Mouse (Mus musculus): ENCODE data around the gene Slc7a7. TPM values are rescaled to one million over a fixed set of nuclear protein-coding genes. Genes with fewer than 3 reads are reported as not detected.

Slc7a7 gene
- polyA plus RNA-seq, 1 experiment from 2014 or later = 8.1 TPM

DNA sequence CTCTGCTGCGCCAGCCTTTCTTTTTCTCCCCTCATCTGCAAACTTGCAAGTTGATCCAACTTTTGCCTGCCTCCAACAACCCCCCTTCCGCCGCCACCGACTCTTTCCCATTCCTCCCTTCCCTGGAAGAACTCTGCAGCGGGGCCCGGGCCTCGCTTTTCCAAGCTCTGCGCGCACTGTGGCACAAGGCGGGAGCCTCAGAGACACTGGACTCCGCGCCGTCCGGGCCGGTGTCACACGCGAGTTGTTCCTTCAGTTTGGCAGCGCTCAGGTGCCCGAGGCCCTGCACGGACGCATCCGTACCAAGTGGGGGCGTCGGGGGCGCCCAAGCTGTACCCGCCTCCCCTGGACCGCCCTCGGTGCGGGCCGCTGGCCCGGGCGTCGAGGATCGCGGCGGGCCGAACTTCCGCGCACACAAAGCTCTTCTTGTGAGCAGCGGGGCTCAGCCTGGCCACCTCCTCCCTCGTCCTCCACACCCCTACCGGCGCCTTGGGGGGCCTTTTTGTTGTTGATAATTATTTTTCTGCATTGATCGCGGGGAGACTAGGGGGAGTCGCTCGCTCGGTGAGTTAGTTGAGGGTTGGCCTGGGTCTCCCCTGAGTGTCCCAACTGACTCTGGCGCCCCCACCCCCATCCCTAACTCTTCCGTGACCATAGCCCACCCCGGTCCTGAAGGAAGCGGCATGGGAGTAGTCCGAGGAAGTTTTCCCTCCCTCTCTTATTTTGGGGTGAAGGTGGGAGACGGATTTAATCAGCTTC is 14.7 kb upstream of the Slc7a7 start:
- Histone ChIP-seq H3K9ac (peak overlapping the region; percentile 93), H3K27me3 (no peaks in the 10 kb centered on the region), H3K4me1 (peaks cover 63% of the 10 kb centered on the region), H3K27ac (replicated peaks) (peak overlapping the region; percentile 100), H3K4me2 (replicated peaks) (peak overlapping the region; percentile 81), H3K36me3 (peaks cover 27% of the 10 kb centered on the region), H3K9me3 (replicated peaks) (no peaks in the 10 kb centered on the region), H3K4me3 (replicated peaks) (peak overlapping the region; percentile 85)
- under 1% methylated on average over 54 of the region's 54 CpGs for WGBS
- ATAC-seq (ENCODE audit: insufficient number of reproducible peaks, low FRiP score, low TSS enrichment, low read depth) = 0 out of 2 replicates have a peak, but pooled peaks have one; percentile 16

DNA sequence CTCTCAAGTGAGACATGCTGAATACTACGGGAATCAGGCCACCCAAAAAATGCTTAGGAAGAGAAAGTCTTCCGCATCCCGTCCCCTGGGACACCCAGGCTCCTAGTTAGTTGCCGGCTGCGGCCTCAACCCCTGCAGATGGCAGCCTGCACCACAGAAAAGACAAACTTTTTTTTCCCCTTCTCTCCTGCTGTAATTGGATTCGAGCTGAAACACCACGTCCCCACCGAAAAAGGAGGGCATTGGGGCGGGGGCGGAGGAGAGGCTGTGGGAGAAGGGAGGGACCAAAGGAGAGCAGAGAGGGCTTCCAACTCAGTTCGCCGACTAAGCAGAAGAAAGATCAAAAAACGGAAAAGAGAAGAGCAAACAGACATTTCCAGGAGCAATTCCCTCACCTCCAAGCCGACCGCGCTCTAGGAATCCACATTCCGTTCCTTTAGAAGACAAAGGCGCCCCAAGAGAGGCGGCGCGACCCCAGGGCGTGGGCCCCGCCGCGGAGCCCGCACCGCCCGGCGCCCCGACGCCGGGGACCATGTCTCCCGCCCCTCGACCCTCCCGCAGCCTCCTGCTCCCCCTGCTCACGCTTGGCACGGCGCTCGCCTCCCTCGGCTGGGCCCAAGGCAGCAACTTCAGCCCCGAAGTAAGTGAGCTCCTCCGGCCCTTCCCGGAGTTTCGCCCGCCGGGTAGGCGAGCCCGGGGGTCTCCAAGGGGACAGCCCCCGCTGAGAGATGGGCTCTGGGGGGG is 13.9 kb upstream of the Slc7a7 start, which contains the start of gene Mmp14:
Mmp14 (plus strand) TSS at position 279 of the 744 bp plus-strand sequence.
- peak within 1 kb of the TSS; percentile 81 for H3K4me2 ChIP-seq (replicated peaks)
- H3K9ac ChIP-seq = peak within 1 kb of the TSS; percentile 93
- H3K27me3 ChIP-seq = no peaks in the 10 kb centered on the region
- WGBS = 1% methylated on average over 49 of the region's 49 CpGs
- peak within 1 kb of the TSS; percentile 100 for H3K27ac ChIP-seq (replicated peaks)
- peaks cover 65% of the 10 kb centered on the region for H3K4me1 ChIP-seq
- no peaks in the 10 kb centered on the region for H3K9me3 ChIP-seq (replicated peaks)
- peaks cover 19% of the 10 kb centered on the region for H3K36me3 ChIP-seq
- peak within 1 kb of the TSS; percentile 85 for H3K4me3 ChIP-seq (replicated peaks)
- peak; percentile 76 for ATAC-seq (ENCODE audit: insufficient number of reproducible peaks, low FRiP score, low TSS enrichment, low read depth)

DNA sequence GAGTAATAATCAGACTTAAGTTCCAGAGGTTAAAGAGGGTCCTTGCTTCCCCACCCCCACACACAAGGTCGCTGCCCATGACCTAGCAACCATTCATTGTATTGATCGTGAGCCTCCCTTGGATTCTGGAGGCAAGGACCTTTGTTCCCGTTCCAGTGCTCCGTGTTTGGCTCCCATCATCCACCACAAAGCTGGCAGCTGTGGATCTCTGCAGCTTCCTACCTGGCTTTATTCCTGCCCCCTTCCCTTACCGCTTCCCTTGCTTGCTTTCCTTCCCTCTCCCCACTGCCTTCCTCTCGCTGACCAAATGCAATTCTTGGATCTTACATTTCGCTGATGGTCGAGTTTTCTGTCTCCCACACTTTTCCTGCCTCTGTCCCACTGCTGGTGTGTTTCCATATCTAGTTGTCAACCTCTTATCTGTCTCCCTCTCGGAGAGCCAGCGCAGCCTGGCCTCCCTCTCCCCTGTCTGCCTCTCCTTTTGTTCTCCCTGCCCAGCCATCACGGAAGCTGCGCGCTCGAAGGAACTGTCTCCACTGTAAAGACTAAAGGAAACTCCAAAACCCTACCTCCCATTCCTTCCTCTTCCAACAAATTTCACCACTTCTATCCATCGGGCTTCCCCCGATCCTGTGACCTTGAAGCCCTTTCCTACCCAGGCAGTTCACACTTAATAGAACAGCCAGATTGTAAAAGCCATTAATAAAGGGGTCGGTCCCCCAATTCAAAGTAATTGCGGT is 13.0 kb upstream of the Slc7a7 start:
- Histone ChIP-seq H3K9me3 (replicated peaks) (no peaks in the 10 kb centered on the region), H3K36me3 (peaks cover 10% of the 10 kb centered on the region; the same call in 1 of the 2 replicates), H3K27ac (replicated peaks) (peak overlapping the region; percentile 100), H3K4me2 (replicated peaks) (peak overlapping the region; percentile 81), H3K9ac (peak overlapping the region; percentile 93; the same call in 1 of the 2 replicates), H3K27me3 (no peaks in the 10 kb centered on the region), H3K4me1 (peaks cover 62% of the 10 kb centered on the region), H3K4me3 (replicated peaks) (peak overlapping the region; percentile 85)
- ATAC-seq (ENCODE audit: insufficient number of reproducible peaks, low FRiP score, low TSS enrichment, low read depth) = no peak
- 7% methylated on average over 18 of the region's 18 CpGs for WGBS

DNA sequence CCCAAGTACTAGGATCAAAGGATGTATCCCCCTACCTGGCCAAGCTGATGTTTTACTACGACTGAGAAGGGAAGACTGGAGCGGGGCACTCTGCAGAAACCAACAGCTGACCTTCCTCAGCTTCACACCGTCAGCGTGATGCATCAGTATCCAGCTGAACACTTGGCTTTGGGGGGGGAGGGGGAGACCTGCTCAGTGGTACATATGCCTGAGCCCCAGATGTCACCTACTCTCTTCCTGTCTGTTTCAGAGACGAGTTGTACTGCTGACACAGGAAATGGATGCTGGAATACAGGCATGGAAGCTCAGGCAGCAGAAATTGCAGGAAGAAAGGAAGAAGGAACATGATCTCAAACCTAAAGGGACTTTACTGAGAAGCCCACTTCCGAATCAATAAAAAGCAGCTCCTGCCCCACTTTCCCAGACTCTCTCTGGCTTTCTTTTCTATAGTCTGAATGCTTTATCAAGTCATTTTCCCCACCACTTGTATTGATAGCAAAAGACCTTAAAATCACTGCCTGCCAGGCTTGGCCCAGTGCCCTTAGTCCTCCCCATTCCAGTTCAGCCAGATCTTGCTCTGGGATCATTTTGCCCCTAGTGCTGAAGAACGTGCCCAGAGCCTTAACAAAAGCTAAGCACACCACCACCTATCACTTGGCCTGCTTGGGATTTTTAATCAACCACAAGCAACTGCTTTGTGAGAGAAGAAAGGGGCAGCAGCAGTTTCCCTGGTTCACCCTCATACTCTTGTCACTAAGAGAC is 11.9 kb upstream of the Slc7a7 start:
- Histone ChIP-seq H3K4me1 (peaks cover 51% of the 10 kb centered on the region), H3K9ac (no peak overlapping the region), H3K27me3 (no peaks in the 10 kb centered on the region), H3K9me3 (replicated peaks) (no peaks in the 10 kb centered on the region), H3K4me3 (replicated peaks) (no peak overlapping the region), H3K27ac (replicated peaks) (peak overlapping the region; percentile 100), H3K4me2 (replicated peaks) (no peak overlapping the region), H3K36me3 (peaks cover 5% of the 10 kb centered on the region; the same call in 1 of the 2 replicates)
- ATAC-seq (ENCODE audit: insufficient number of reproducible peaks, low FRiP score, low TSS enrichment, low read depth) = no peak
- WGBS = 58% methylated on average over 7 of the region's 7 CpGs

DNA sequence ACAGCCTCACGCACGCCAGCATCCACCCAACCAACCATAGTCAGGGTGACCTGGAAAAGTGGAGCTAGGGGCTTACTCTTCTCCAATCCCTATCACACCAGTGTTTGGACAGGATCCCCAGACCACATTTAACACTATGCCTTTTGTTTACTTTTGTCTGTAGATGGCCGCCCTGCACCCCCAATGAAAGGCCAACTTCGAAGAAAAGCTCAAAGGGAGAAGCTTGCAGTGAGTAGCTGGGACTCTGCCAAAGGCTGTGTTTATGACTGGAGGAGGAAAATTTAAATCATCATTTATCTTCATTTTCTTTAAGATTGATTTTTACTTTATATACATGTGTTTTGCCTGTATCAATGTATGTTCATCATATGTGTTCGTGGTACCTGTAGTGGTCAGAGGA is 10.8 kb upstream of the Slc7a7 start:
- Histone ChIP-seq H3K4me1 (peaks cover 40% of the 10 kb centered on the region), H3K36me3 (peaks cover 5% of the 10 kb centered on the region; the same call in 1 of the 2 replicates), H3K27me3 (no peaks in the 10 kb centered on the region), H3K9ac (no peak overlapping the region), H3K27ac (replicated peaks) (no peak overlapping the region), H3K4me3 (replicated peaks) (no peak overlapping the region), H3K4me2 (replicated peaks) (no peak overlapping the region), H3K9me3 (replicated peaks) (no peaks in the 10 kb centered on the region)
- 95% methylated on average over 5 of the region's 5 CpGs for WGBS
- no peak for ATAC-seq (ENCODE audit: insufficient number of reproducible peaks, low FRiP score, low TSS enrichment, low read depth)

DNA sequence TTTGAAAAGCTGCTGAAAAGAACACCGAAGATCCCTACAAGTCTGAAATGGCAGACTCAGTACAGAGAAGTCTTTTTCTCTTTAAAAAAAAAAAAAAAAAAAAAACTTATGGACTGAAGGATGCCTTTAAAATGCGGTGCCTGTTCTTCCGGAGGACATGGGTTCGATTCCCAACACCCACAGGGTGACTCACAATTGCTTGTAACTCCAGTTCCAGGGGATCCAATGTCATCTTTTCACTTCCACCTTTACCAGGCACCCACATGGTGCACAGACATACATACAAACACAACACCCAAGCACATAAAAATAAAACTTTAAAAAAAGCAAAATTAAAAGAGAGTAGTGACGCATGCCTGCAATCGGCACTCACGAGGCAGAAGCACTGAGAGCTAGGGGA is 10.1 kb upstream of the Slc7a7 start:
- H3K27ac ChIP-seq (replicated peaks) = no peak overlapping the region
- H3K4me3 ChIP-seq (replicated peaks) = peak overlapping the region; percentile 73
- no peaks in the 10 kb centered on the region for H3K27me3 ChIP-seq
- H3K9ac ChIP-seq = no peak overlapping the region
- no peak for ATAC-seq (ENCODE audit: insufficient number of reproducible peaks, low FRiP score, low TSS enrichment, low read depth)
- H3K9me3 ChIP-seq (replicated peaks) = no peaks in the 10 kb centered on the region
- H3K4me2 ChIP-seq (replicated peaks) = peak overlapping the region; percentile 61
- peaks cover 5% of the 10 kb centered on the region; the same call in 1 of the 2 replicates for H3K36me3 ChIP-seq
- 91% methylated on average over 7 of the region's 7 CpGs for WGBS
- H3K4me1 ChIP-seq = peaks cover 33% of the 10 kb centered on the region

DNA sequence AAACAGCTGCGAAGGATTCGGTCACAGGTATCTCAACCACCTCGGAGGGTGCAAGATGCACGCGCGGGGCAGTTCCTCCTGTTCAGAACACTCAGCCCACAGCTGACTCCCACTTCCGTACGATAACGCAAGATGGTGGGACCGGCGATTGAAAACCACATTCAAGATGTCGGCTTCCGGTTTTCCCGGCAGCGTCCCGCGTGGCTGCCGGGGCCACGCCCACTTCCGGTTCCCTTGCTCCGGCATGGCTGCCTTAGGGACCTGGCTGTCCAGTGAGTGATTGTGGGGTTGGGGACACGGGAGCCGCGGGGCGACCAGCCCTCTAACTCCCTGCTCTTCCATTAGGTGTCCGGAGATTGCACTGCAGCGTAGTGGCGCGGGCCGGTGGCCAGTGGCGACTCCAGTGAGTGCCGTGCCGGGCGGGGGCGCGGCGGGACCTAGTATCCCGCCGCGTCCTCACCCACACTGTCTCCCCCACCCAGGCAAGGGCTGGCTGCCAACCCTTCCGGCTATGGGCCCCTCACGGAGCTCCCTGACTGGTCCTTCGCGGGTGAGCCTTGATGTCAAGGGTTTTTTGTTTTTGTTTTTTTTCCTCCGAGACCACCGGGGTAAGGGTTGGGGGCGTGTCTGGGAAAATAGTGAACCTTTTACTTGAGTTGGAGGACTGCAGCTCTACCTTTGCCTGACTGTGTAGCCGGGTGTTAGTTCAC is 9.3 kb upstream of the Slc7a7 start, which contains the start of gene Mrpl52:
Mrpl52 (plus strand) TSS at position 221 of the 710 bp plus-strand sequence.
- Histone ChIP-seq H3K27ac (replicated peaks) (peak within 1 kb of the TSS; percentile 88), H3K9ac (peak within 1 kb of the TSS; percentile 68), H3K4me3 (replicated peaks) (peak within 1 kb of the TSS; percentile 73), H3K9me3 (replicated peaks) (no peaks in the 10 kb centered on the region), H3K4me2 (replicated peaks) (peak within 1 kb of the TSS; percentile 61), H3K36me3 (peaks cover 5% of the 10 kb centered on the region; the same call in 1 of the 2 replicates), H3K4me1 (peaks cover 32% of the 10 kb centered on the region), H3K27me3 (no peaks in the 10 kb centered on the region)
- peak; percentile 60 for ATAC-seq (ENCODE audit: insufficient number of reproducible peaks, low FRiP score, low TSS enrichment, low read depth)
- WGBS = under 1% methylated on average over 48 of the region's 48 CpGs

DNA sequence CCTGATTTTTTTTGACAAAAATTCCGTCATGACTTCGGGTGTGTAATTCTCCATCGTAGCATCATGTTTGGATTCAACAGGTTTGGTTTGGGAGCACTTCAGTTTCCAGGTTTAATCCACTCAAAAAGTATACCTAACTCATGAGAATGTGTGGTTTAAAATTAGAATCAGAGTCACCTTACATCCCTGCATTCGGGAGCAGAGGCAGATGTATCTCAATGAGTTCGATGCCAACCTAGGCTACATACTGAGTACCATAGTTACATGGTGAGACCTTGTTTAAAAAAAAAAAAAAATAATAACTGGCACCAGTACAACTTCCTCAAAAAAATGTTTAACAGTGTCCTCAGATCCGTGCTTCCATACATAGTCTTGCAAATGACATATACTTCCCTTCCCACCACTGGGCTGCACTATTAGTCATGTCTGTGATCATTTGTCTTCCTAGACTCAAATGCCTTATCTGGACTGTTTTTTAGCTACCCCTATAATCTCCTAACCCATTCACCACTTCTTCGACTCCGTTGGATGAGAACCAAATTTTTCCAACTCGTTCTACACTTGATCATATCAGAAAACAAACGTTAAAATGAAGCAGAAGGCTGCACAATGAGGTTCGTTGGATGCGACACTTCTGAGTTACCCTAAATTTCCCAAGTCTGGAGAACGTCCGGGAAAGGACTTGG is 8.6 kb upstream of the Slc7a7 start:
- ATAC-seq (ENCODE audit: insufficient number of reproducible peaks, low FRiP score, low TSS enrichment, low read depth) = 0 out of 2 replicates have a peak, but pooled peaks have one; percentile 51
- H3K36me3 ChIP-seq = peaks cover 5% of the 10 kb centered on the region; the same call in 1 of the 2 replicates
- H3K4me3 ChIP-seq (replicated peaks) = peak overlapping the region; percentile 73
- H3K4me2 ChIP-seq (replicated peaks) = peak overlapping the region; percentile 61
- H3K9ac ChIP-seq = peak overlapping the region; percentile 68
- H3K27ac ChIP-seq (replicated peaks) = peak overlapping the region; percentile 88
- H3K9me3 ChIP-seq (replicated peaks) = no peaks in the 10 kb centered on the region
- 30% methylated on average over 14 of the region's 14 CpGs for WGBS
- H3K4me1 ChIP-seq = peaks cover 30% of the 10 kb centered on the region
- no peaks in the 10 kb centered on the region for H3K27me3 ChIP-seq

DNA sequence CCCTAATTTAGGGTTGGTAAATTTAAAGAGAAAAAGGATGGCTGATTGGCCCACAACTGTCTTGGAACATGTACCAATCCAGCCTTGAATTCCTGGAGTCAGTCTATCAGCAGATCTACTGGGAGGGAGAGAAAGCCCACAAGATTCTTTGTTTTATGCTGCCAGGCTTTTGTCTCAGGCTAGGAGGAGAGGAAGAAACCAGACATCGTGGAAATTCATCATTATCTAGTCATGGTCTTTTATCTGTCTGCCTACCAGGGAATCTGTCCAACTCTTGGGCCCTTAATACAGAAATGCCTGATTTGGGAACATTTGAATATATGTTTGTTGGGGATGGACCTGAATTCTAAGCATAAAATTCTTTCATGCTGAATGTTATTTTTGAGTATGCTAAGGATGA is 8.0 kb upstream of the Slc7a7 start:
- H3K9ac ChIP-seq = no peak overlapping the region
- peaks cover 24% of the 10 kb centered on the region for H3K4me1 ChIP-seq
- 89% methylated on average over 1 of the region's 1 CpGs for WGBS
- H3K4me3 ChIP-seq (replicated peaks) = 0 out of 2 replicates have a peak overlapping the region, but pooled peaks have one; percentile 73
- H3K27ac ChIP-seq (replicated peaks) = no peak overlapping the region
- H3K27me3 ChIP-seq = no peaks in the 10 kb centered on the region
- no peak for ATAC-seq (ENCODE audit: insufficient number of reproducible peaks, low FRiP score, low TSS enrichment, low read depth)
- peaks cover 5% of the 10 kb centered on the region; the same call in 1 of the 2 replicates for H3K36me3 ChIP-seq
- H3K4me2 ChIP-seq (replicated peaks) = no peak overlapping the region
- H3K9me3 ChIP-seq (replicated peaks) = no peaks in the 10 kb centered on the region
